Mouse (Mus musculus) right cerebral cortex, postnatal 14 days (tissue): ENCODE data around the gene Xpo5.
A peak's percentile ranks its signal among the peaks of the same experiment; 100 is the strongest.

ENCODE experiments used
- DNase-seq: peaks from one replicate; pipeline ENCODE4 v3.0.0; 2022

The Xpo5 gene

DNA sequence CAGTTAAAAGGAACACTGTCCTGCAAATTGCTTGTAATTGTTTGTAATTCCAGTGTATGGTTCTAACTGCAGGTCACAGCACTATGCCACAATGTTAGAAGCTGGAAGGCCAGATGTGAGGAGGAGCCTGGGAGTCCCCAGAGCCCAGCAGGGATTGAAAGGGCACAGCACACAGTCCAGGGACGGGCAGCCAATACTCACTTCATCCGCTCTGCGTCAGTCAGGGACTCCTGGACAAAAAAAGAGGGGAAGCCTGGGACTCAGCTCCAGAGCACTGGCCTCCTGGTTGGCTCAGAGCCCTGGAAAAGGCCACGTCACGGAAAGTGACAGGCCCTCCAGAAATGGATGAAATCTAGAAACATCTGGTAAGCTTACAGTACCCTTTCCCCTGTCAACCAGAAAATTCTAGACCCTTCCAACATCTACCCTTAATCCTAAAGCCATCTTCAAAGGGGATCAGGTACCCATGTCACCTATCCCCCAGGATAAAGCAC is 59.7 kb downstream of the Xpo5 start:
- no peak for DNase-seq

DNA sequence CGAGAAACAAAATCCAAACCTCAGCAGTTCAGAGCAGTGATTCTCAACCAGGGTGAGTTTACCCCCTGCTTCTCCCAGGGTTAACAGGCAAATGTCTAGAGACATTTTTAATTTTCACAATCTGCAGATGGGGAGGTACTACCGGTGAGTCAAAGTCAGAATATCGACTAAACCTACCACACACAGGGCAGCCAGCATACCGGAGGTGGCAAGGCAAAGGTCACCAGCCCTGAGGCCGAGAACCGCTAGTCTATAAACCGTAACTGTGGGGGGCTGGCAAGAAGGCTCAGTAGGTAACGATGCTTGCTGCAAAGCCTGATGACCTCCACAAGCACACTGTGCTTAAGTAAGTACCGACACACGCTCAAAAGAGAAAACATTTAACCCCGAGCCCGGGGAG is 62.9 kb downstream of the Xpo5 start:
- DNase-seq, result no peak

- peak; percentile 78 for DNase-seq
Observed at GRCm38 (mm10) chr17:46265918-46266618, 63.5 kb downstream of the Xpo5 start.

DNA sequence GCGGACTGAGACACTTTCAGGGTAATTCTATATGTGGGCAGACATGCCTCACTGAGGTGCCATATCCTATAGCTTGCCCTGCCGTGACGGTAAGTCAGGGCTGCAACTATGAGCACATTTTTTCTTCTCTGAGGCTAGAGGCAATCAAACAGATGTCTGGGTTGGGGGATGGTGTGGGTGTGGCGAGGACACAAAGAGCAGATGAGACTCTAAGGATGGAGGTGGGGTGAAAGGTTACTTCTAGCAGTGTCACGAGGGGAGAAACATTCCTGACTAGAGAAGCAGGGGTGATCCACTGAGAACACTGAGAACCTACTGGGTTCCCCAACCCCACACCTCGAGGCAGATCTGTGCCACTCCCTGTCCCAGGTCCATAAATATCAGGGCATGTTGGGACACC is 64.4 kb downstream of the Xpo5 start:
- DNase-seq, result no peak

DNA sequence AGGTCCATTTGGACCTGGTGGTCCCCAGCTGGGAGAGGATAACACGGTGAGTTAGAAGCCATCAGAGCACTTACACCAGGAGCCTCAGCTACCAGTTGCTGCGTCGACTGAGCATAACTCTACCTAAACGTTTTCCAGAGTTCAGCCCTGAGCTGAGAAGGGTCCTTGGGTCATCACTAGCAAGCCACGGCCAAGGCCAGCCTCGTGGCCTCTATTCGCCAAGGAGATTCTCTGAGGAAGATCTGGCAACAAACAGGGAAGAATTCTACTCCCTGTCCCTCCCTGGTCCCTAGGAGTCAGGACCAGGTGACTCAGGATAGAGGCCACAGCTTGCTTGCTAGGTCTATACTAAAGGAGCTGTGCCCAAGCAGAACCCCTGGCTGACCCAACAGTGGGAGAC is 64.9 kb downstream of the Xpo5 start:
- no peak for DNase-seq

DNA sequence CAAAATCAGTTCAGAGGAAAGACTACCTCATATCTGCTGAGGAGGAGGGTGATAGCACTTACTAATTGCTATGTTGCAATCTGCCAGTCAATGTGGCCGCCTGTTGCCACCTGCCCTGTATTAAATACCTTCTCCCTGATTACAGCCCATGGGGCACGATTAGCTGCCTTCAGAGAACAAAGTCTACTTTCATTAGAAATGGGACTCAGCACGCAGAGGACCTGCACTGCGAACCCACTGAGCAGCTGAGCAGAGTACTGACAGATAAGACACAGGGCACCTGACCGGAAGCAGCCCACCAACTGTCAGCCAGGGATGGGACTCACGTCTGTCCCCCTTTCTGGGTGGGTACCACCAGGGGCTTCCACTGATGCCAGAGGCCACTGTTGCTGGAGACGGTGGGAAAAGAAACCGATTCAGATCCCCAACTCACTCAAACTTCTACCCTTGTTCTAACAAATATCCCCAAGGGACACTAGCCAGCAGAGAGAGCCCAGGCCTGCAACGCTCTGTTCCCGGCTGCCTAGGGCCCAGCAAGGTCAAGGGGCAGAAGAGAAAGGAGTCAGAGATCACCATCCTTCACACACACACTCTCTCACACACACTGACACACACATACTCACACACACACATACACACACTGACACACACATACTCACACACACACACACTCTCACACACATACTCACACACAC is 65.6 kb downstream of the Xpo5 start:
- DNase-seq, result no peak

DNA sequence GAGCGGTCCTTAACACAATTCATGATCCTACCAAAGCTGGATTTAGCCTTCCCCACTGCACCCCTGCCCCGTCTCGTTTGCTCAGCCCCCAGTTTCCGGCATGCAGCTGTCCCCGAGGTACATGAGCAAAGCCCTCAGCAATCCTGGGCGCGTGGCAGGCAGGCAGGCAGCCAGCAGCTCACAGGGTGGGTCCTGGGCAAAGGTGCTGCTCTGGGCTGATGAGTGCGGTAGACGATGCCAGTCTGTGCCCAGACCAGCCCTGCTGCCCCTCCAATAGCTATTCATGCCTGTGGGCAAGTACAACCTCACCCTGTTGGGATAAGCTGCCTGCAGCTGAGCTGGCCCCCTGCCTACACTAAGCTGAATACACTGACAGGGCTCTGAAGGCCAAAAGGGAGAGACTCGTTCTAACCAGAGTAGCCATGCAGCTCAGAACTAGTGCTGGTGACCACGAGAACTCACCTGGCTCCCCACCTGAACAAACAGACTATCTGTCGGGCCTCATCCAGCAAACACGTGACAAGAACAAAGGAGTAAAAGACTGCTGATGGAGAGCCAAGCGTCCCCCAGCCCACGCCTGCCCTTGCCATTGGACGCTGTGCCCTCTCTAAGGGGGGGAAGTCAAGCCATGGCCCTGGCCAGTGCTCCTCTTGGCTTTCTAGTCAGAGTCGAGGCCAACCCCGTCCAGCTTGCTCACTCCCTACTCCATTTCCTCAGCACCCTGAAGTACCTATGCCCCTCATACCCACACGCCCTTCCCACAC is 67.4 kb downstream of the Xpo5 start:
- DNase-seq, result no peak

DNA sequence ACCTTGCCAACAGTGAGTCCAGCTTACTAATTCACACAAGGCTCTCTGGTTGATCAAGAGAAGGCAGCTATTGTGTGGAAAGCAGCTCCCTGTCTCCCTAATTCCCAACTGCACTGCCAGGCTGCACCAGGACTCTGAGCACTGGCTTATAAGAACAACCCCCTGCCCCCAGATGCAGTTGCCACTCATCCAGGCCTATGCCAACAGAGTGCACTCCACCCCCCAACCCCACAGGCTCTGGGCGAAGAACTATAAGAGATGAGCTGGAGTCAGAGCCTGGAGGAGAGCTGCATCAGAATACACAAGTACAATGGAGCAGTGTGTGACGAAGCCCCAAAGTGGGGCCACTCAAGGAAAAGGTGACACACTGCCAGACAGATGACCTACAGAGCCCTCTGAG is 69.5 kb downstream of the Xpo5 start:
- no peak for DNase-seq

DNA sequence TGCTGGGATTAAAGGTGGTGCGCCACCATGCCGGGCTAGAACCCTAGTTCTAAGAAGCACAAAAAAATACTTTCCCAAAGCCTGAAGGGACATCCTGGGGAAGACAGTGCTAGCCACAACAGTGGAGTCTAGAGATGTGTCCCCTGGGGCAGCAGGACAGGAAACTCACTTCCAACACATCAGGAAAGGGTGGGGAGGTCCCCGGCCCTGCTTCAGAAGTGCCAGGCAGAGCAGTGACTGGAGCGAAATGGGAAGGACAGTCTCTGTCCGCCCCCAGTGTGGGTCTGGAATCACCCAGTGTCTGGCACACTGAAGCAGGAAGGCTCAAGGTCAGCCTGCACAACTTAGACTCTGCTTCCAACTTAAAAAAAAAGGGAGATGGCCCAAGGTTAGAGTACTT is 70.1 kb downstream of the Xpo5 start:
- DNase-seq, result no peak

GRCm38 (mm10) chr17:46273803-46274236 is 71.2 kb downstream of the Xpo5 start:
- DNase-seq, result no peak

- DNase-seq, result no peak
Observed at GRCm38 (mm10) chr17:46274465-46274864, 71.9 kb downstream of the Xpo5 start.

DNA sequence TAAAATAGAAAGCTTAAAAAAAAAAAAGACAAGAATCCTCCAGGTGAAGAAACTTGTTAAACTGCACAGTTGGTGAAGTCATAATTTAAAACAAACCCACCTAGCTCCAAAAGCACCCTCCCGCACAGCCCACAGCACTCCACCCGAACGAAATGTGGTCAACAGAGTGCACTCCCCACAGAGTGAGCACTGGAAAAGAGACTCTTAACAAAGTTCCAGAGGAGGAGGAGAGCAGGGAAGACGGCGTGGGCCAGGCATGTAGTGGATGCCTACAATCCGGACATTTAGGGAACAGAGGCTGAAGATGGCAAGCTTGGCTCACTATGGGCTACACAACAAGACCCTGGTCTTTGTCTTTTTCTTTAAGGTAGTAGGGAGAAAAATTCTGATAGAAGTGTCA is 72.5 kb downstream of the Xpo5 start:
- no peak for DNase-seq

DNA sequence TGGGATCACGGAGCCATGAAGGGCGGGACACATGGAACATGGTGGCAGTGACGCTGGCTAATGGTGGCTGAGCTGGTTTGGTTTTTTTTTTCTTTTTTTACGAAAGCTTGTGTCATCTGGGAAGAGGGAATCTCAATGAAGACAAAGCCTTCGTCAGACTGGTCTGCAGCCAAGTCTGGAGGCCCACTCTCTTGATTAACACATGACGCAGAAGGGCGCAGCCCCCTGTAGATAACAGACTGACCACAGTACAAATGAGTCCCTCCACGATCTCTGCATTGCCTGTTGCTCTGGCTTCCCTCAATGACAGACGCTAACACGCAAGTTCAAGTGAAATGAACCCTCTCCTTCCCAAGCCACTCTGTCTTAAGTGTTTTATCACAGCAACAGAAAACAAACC is 72.9 kb downstream of the Xpo5 start:
- no peak for DNase-seq

DNA sequence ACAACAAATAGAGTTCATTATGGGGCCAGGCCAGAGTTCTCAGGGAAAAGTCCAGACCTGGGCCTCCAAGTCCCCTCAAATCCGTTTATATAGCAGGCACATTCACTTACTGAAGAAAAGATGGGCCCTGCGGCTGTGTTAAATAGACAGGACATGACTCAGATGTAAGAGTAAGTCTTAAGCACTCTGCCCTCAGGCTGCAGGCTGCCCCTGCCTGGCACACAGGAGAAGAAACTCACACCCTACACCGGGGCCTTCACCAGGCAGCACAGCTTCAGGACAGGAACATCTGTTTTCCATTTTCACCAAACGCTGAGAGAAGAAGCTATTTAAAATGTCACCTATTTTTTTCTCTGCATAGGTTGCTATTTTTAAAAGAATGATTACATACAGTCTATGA is 75.0 kb downstream of the Xpo5 start:
- no peak for DNase-seq

DNA sequence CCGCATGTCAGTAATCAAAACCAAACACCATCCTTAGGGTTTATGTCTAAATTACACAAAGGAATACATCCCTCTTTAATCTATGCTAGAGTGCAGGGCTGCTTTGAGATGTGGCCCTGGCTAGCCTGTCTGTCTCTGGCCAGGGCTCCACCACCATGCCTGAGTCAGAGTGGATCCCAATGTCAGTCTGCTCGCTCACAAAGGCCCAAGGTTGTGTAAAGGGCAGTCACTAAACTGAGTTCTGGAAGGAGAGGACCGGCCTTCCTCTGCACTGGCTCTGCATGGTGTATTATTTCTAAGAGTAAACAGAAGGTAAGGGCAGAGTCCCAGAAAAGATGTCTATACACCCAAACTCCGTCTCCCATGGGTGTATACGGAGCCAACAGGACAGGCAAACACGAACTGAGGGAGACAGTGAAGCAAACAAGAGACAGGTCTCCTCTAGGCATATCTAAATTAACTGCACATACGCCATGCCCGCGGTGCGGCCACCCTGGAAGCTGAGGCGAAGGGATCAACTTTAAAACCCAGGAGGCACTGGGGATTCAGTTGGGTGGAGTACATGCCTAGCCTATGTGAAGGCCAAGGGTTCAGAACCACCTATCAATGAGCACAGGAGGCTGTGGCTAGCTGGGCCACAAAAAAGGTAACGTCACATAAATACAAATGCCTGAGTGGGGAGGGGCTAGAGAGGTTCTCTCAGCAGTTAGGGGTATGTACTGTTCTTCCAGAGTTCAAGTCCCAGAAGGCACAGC is 75.6 kb downstream of the Xpo5 start:
- no peak for DNase-seq

DNA sequence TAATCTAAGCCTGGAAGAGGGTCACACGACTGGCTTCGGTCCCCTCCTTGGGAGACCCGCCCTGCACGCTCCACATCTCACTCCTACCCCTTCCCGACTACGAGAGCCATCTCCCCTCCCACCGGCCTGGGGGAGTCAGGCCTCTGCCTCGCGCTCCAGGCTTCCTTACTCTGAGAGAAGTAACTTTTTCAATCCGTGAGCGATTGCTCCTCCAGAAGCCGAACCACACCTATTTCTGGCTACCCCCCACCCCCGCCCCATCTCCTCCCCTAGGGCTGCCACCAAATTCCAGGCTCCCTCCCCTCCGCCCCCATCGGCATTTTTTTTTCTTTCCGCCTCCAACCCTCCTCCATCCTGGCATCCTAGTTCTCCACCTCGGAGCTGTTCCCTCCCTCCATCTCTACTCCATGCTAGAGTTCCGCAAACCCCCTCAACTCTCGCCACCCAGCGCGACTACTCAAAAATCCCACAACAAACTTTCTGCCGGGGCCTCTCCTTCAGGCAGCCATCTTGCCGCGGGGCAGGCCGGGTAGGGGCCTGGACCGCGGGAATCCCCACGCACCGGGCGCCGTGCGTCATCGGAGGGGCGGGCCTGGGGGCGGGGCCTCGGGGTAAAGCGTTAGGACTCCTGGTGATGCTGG is 80.0 kb downstream of the Xpo5 start, which contains the start of gene Tjap1:
Gene Tjap1 (minus strand): TSS at position 544 of the 641 bp plus-strand sequence.
- peak; percentile 85 for DNase-seq

- no peak for DNase-seq
Observed at GRCm38 (mm10) chr17:46283140-46283539, 80.6 kb downstream of the Xpo5 start.

DNA sequence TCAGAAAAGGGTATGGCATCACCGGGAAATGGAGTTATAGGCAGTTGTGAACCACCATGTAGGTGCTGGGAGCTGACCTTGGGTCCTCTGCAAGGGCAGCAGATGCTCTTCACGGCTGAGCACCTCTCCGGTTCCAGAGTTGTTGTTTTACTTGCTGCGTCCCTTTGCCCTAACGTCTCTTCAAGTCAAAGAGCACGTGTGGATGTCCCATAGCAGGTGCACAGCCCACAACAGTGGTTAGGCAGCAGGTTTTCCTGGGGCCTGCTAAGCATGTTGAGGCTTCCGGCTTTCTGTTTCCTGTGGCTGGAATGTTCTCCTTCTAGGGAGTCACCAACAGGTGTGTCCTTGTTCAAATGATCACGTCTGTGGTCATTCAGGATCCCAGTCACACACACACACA is 81.3 kb downstream of the Xpo5 start:
- no peak for DNase-seq

- DNase-seq, result no peak
Observed at GRCm38 (mm10) chr17:46284653-46285052, 82.1 kb downstream of the Xpo5 start.

DNA sequence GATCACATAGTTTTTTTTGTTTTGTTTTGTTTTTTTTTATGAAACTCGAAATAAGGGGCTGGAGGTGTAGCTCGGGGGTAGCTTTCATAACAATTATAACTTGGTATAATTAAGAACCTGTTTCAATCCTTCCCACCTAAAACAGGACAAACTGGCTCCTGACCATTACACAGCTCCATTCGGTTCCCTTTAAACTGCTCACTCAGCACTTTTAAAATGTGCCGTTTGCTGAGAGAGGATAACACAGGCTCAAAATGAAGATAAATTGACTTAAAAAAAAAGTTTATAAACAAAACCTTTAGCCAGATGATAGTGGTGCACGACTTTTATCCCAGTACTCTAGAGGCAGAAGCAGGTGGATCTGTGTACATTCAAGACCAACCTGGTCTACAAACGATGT is 82.8 kb downstream of the Xpo5 start:
- DNase-seq, result no peak

DNA sequence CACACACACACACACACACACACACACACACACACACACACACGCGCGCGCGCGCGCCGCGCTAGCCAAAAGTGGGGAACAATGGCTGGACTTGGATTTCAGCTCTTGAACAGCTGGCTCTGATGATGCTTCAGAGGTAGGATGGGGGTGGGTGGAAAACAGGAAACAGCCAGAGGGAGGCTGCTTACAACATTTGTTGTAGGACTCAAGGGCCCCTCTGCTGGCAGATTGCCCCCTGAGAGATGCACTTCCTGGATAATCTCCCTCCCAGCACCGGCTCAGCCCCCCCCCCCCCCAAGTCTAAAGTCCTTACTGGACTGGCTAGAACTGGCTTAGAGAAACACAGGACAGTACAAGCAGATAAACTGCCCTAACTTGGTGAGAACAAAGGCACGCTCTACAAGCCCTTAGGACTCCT is 85.1 kb downstream of the Xpo5 start:
- no peak for DNase-seq
